Mouse (Mus musculus) kidney, adult 9 months (tissue): Measurements from ENCODE around the gene Lrrc43.

Experiments
- DNase-seq: peaks from one replicate; pipeline ENCODE4 v3.0.0; 2022

Lrrc43 gene

GRCm38 (mm10) chr5:123521621-123522020, 32.5 kb downstream of the Lrrc43 start:
- DNase-seq: no peak

- no peak for DNase-seq
Observed at GRCm38 (mm10) chr5:123522166-123522565, 33.1 kb downstream of the Lrrc43 start.

DNA sequence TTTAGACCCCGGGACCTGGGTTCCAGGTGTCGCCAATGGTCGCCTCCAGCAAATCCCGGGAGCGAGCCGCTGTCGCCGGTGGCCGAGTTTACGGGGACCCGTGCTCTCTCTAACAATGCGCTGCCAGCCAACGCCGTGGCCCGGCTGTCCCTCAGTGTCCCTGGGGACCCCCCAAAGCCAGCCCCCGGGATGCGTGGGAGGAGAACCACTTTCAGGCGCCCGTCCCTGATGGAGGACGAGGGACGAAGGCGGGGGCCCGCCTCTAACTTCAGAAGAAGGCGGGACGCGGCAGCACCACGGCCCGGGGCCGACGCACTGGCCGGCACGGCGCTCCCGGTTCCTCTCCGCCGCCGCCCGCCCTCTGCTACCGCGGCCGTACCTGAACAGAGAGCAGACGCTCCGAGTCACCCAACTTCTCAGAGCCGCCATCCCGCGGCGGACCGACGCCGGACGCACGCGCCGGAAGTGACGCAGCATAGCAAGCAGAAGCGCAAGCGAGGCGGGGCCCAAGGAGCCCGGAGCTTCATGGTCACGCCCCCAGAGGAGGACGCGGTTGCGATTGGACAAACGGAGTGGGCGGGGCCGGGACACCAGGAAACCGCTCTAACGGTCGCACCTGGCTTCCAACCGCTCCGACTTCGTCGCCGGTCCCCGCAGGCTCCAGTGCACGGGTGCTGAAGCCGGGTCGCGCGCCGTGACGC, 34.7 kb downstream of the Lrrc43 start, which contains the start of gene Diablo:
Gene Diablo, minus strand, starts transcription at position 485 of the 701 bp plus-strand sequence.
- peak; percentile 99 for DNase-seq

- no peak for DNase-seq
Observed at GRCm38 (mm10) chr5:123524393-123524750, 35.3 kb downstream of the Lrrc43 start.

- DNase-seq: no peak
Observed at GRCm38 (mm10) chr5:123525281-123525680, 36.2 kb downstream of the Lrrc43 start, which contains the start of gene Gm49027. Gm49027 (minus strand) TSS chr5:123525488.

DNA sequence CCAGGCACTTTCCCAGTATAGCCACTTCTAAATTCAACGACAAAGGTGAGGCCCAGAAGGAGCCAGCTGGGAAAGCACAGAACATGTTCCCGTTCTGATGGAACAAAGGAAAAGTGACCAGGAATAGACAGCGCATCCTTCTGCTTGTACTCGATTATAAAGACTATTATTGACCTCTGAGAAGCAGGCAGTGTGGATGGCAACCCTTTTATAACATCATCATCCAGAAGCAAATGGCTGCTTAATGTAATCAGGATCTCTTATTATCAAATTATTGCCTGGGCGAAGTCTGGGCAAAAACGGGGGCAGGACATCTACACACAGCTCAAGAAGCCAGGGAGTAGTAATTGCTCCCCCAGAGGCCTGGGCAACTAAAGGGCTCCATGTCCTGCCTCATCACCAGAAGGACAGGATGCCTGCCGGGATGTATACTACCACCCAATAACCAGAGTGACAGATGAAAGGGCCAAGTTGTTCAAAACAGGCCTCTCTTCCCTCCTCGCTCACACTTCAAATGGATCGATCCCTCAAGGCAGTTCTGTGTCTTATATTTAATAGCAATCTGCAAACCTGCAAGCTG, 36.9 kb downstream of the Lrrc43 start:
- no peak for DNase-seq

DNA sequence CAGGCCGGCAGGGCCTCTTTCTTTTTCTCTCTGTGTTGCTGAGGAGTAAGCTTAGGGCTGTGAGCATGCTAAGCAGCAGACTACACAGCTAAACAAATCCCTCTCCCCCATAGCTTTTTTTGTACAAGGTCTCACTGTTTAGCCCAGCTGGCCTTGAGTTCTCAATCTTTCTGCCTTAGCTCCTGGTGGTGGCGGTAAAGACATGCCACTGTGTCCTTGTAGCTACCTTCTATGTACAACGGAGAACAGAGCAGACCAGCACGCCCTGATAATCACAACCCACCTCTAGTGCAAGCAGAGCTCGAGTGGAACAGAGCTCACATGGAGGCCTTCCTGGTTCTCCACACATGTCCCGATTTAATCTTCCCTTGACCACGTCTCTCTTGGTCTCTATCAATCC, 39.5 kb downstream of the Lrrc43 start:
- DNase-seq: no peak

DNA sequence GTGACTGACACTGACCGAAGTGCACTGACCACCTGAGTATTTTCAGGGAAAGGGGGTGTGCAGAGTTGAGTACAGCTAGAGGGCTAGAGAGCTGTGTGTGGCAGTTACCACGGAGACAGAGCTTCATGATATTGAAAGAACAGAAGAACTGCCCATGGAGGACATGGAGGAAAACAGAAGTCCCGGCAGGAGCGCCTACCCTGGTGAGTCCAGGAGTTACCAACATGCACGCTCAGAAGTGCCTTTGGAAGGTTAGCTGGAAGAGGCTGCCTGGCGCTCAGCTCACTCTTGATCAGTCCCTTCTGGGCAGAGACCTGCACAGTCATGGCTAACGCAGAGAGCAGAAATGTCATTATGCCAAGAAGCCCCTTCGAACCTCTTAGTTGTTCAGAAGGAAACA, 41.0 kb downstream of the Lrrc43 start:
- no peak for DNase-seq

- DNase-seq: no peak
Observed at GRCm38 (mm10) chr5:123533801-123534200, 44.7 kb downstream of the Lrrc43 start.

DNA sequence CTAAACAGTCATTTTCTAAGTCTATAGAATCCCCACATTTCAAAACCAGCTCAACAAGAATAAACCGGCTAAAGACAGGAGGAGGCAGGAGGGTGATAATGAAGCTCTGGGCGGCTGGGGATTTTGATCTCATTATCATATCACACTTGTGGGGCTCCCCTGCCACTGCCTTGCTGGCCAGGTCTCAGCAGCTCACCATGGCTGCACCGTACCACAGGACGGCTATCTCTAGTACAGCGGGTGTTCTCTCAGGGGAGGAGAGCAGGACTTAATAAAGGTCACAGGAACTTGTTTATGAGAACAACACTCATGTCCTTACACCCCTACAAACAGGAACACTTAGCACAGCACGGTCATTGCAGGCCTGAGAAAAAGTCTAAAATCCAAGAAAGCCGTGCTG, 66.6 kb downstream of the Lrrc43 start:
- no peak for DNase-seq

GRCm38 (mm10) chr5:123556451-123556850, 67.3 kb downstream of the Lrrc43 start:
- DNase-seq: peak; percentile 86
